Mouse (Mus musculus) gastrocnemius, postnatal 4 days (tissue): ENCODE measurements around the gene Slc6a6. TPM values are rescaled to one million over a fixed set of nuclear protein-coding genes. Genes with fewer than 3 reads are reported as not detected.
A peak's percentile ranks its signal among the peaks of the same experiment; 100 is the strongest.

Source experiments
- DNase-seq, 2 experiments: peaks; one replicate each; pipeline ENCODE4 v3.0.0; 2021 to 2022; ENCODE audit warnings: low spot score in 2 of 2, mixed read lengths in 2 of 2
- total RNA-seq, 2 experiments: library from RNA; stranded (reverse); gene quantifications; 2 replicates each; pipeline ENCODE4 v1.2.3; 2021

The Slc6a6 gene
- total RNA-seq, 2 experiments from 2014 or later: 53.5 to 56.9 TPM

GRCm38 (mm10) chr6:91762051-91762742 is 78.3 kb downstream of the Slc6a6 start:
- no peak for DNase-seq

- DNase-seq: no peak
Observed at GRCm38 (mm10) chr6:91767550-91767949, 83.7 kb downstream of the Slc6a6 start.

DNA sequence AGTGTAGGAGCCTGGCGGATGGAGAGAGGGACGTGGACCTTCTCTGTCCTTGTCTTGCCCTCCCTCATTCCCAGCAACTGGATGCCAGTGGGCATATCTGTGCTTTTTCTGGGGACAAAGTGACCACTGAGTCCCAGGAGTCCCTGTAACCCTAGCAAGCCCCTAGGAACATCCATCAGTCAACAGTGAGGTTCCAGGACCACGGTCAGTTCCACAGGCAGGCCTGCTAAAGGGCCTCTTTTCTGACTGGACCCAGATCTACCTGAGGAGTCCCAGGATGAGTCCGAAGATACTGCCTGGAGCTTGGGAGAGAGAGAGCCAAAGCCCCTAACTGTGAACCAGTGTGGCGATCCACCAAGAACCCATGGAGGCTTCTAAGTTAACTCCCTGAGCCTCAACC is 90.1 kb downstream of the Slc6a6 start:
- no peak for DNase-seq

DNA sequence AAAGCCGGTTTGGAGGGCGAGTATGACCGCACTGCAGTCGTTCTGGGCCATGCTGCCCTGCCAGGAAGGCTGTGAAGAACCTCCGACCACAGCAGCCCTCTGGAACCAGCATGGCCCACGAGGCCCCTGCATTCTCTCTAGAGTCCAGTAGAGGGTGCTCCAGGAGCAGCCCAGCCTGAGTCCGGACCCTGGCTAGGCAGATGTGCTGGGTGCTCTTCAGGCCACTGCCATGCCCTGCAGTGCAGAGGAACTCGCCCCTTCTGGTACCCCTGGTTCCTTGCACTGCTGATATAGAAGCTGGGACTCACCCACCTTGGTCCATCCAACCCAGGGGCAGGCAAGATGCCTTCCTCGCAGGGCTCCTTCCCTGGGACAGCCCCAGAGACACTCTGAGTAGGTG is 92.7 kb downstream of the Slc6a6 start:
- peak; percentile 61 to 69 for DNase-seq

DNA sequence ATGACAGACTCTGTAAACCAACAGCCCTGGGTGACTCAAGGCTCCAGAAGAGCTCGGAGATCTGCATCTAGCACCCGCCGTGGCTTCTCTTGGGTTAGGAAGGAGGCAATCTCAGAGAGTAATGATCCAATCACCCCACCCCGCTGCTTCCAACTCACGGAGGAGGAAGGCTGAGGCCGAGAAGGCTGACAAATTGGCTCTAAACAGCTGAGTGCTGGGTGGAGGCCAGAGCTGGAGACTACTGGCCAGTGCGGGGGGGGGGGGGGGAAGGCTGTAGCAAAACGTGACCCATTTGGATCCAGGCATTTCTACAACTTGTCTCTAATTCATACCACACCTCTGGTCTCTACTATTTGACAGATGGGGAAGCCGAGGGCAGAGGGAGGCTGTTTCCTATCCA is 95.4 kb downstream of the Slc6a6 start:
- DNase-seq: no peak

- no peak for DNase-seq
Observed at GRCm38 (mm10) chr6:91785018-91785417, 101.2 kb downstream of the Slc6a6 start.

GRCm38 (mm10) chr6:91788311-91788798 is 104.5 kb downstream of the Slc6a6 start:
- no peak for DNase-seq

DNA sequence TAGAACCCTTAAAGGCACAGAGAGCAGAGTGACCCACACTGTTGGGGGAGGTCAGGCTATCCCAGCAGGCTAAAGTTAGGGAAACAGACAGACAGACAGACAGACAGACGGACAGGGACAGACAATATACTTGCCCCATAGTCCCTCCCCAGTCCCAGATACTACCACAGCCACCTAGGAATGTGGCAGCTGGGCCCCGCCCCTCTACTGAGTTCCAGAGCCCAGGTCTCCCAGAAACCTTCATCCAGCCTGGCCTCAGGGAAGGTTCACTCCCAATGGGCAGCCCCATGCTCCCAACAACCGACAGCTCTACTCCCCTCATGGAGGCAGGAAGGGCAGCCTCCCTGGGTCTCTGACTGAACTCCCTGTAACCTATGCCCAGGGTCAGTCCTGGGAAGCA is 111.8 kb downstream of the Slc6a6 start:
- no peak for DNase-seq

DNA sequence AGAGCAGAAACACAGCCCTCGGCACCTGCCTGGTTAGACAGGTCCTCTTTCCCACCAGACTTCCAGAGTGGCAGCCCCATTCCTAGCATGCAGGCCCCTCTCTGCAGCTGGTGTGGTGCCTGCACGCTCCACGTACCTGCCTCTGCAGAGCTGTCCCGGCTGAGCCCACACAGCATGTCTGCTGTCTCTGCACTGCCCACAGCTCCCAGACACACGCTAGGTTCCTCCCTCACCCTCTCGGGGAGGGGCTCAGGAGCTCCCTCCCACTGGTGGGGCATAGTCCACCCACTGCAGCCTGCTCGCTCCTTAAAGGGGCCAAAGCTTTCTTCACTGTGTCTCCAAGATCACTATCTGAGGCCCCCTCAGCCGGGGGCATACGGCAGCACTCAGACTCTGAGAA is 112.2 kb downstream of the Slc6a6 start:
- DNase-seq: no peak

- peak in 1 of 2 experiments; percentile 39 for DNase-seq
Observed at GRCm38 (mm10) chr6:91796736-91797135, 112.9 kb downstream of the Slc6a6 start.

DNA sequence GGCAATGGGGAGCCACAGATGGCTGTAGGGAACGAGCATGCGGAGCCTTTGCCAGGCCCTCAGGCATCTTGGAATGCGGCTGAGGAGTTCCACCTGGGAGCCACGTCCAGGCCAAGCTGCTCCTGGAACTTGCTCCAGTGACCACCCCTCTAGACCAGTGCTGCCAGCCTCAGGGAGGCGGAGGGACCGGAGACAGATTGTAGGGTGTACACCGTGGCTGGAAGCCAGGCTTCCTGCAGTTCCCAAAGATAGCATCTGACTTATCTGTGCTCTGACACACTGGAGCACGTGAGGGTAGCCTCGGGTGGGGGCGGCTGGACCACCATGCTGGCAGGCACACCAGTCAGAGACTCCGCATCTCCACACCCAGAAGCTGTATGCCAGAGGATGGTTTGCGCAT is 114.6 kb downstream of the Slc6a6 start:
- no peak for DNase-seq

DNA sequence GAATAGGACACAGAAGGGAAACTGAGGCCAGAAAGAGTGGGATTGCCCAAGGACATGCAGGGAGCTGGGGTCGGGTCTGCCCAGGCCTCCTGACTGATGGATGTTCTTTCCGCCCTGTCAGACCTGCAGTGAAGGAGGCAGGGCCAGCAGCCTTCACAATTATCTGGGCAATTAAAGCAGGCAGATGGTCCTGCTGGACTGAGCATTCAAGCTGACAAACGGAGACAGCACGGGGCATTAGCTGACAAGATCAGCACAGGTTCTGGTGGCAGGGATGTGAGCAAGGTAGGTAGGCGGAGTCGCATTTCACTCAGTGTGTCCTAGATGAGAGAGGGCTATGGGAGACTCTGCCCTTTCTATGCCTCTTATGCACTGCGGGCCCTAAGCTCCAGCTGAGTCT is 120.3 kb downstream of the Slc6a6 start:
- no peak for DNase-seq

GRCm38 (mm10) chr6:91807169-91807568 is 123.3 kb downstream of the Slc6a6 start:
- DNase-seq: peak in 1 of 2 experiments; percentile 27

- DNase-seq: no peak
Observed at GRCm38 (mm10) chr6:91808022-91808421, 124.2 kb downstream of the Slc6a6 start.

Other genes starting within 250 kb of the Slc6a6 start
- 10 to 100 TPM; 11.3 to 11.8 TPM for gene Chchd4, start 210.5 kb upstream of the Slc6a6 start, total RNA-seq
- 10 to 100 TPM; 39.1 to 44.9 TPM for gene Tmem43, start 210.3 kb upstream of the Slc6a6 start, total RNA-seq
- 10 to 100 TPM in 1 of 2 experiments, 1 to 10 TPM in 1; 7.8 to 10.7 TPM for gene Xpc, start 168.2 kb upstream of the Slc6a6 start, total RNA-seq
- 10 to 100 TPM; 64.6 to 68.3 TPM for gene Lsm3, start 168.1 kb upstream of the Slc6a6 start, total RNA-seq
- 10 to 100 TPM; 14.6 to 18.4 TPM for gene Grip2, start 143.2 kb downstream of the Slc6a6 start, total RNA-seq
- gene Ccdc174, start 194.0 kb downstream of the Slc6a6 start, total RNA-seq: 10 to 100 TPM; 11.9 to 15.1 TPM
- 1 to 10 TPM; 1.1 to 1.6 TPM for gene 4930590J08Rik, start 218.8 kb downstream of the Slc6a6 start, total RNA-seq